Comparison of ENCODE assay signal across 9 mouse cellular contexts in the genomic region with DNA sequence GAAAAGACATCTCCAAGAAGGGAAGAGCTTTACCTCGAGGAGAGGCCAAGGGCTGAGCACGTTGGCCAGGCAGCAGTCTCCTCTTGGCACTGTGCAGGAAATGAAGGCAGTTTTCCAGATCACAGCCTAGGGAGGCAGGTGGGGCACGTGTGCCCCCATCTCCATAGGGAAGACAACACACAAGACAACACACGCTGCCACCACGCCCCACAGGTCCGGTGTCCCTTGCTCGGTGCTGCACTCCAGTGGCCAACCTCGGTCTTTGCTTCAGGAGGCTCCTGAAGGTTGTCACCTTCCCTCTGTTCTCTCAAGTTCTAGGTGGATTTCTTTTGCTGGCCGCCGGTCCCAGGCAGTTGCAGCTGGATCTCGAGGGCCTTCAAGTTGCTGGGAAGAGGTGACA. TPM values are rescaled to one million over a fixed set of nuclear protein-coding genes. Genes with fewer than 3 reads are reported as not detected.
DNase-seq lines count a peak whose midpoint lies in the region; ATAC-seq lines count a peak whose summit lies in the region.
"Had no signal": no experiment of that assay in that cellular context is flagged by ENCODE, and none has a peak within 500 bp of the region (broad histone marks: within the 10 kb centered on the region; RNA-seq: fewer than 3 reads in every experiment).

TSS of gene Ect2l (minus strand) at position 165 of the 400 bp plus-strand sequence.

- H3K4me3 ChIP-seq in intestine, embryonic 16.5 days (ENCODE audit: low read length): no peak within 1 kb of the TSS
- no peak within 1 kb of the TSS for H3K4me3 ChIP-seq in lung, embryonic 15.5 days
- H3K4me3 ChIP-seq: stomach, embryonic 15.5 days had no signal

- H3K9ac ChIP-seq in intestine, embryonic 16.5 days (ENCODE audit: low read depth, low read length): no peak within 1 kb of the TSS
- no peak within 1 kb of the TSS for H3K9ac ChIP-seq in lung, embryonic 15.5 days
- H3K9ac ChIP-seq: stomach, embryonic 15.5 days had no signal

- DNase-seq in ovary, postnatal 36 days (ENCODE audit: low spot score): peak; percentile 36
- DNase-seq in ovary, postnatal 10 days (ENCODE audit: low spot score): no peak
- peak; percentile 65 for DNase-seq in adrenal gland, postnatal 14 days
- DNase-seq in gastrocnemius, postnatal 10 days: peak; percentile 25
- peak; percentile 16 for DNase-seq in retina, embryonic 14.5 days (ENCODE audit: low spot score)
- no peak for DNase-seq in spleen, adult 18-20 months

- H3K4me2 ChIP-seq in intestine, embryonic 16.5 days (ENCODE audit: low read depth, low read length): 0 out of 2 replicates have a peak within 1 kb of the TSS, but pooled peaks have one; percentile 13
- peak within 1 kb of the TSS; percentile 35 for H3K4me2 ChIP-seq in lung, embryonic 15.5 days
- H3K4me2 ChIP-seq: stomach, embryonic 15.5 days had no signal

- peaks cover 7% of the 10 kb centered on the region; the same call in 1 of the 2 replicates for H3K4me1 ChIP-seq in intestine, embryonic 16.5 days (ENCODE audit: control insufficient read depth, insufficient read depth, low read length)
- H3K4me1 ChIP-seq in lung, embryonic 15.5 days: peaks cover 4% of the 10 kb centered on the region

- no peak within 1 kb of the TSS for H3K27ac ChIP-seq in intestine, embryonic 16.5 days (ENCODE audit: low read length)
- no peak within 1 kb of the TSS for H3K27ac ChIP-seq in lung, embryonic 15.5 days
- H3K27ac ChIP-seq: stomach, embryonic 15.5 days had no signal

- H3K36me3 ChIP-seq in intestine, embryonic 16.5 days (ENCODE audit: control insufficient read depth, insufficient read depth, low read length): no peaks in the 10 kb centered on the region
- no peaks in the 10 kb centered on the region for H3K36me3 ChIP-seq in lung, embryonic 15.5 days
- H3K36me3 ChIP-seq: stomach, embryonic 15.5 days had no signal

- WGBS in intestine, embryonic 16.5 days: 7% methylated on average over 11 of the region's 11 CpGs
- 7% methylated on average over 11 of the region's 11 CpGs for WGBS in lung, embryonic 15.5 days

- peak; percentile 71 for ATAC-seq in intestine, embryonic 16.5 days
- peak; percentile 63; the same call in 1 of the 2 replicates for ATAC-seq in lung, embryonic 15.5 days (ENCODE audit: borderline replicate concordance, extremely low read depth, low FRiP score, low TSS enrichment)

- no peaks in the 10 kb centered on the region for H3K9me3 ChIP-seq in intestine, embryonic 16.5 days (ENCODE audit: control insufficient read depth, low read length)
- H3K9me3 ChIP-seq in lung, embryonic 15.5 days: no peaks in the 10 kb centered on the region
- H3K9me3 ChIP-seq: stomach, embryonic 15.5 days had no signal

- no peaks in the 10 kb centered on the region for H3K27me3 ChIP-seq in intestine, embryonic 16.5 days (replicated peaks; ENCODE audit: control insufficient read depth, insufficient read depth, low read length)
- no peaks in the 10 kb centered on the region for H3K27me3 ChIP-seq in lung, embryonic 15.5 days
- H3K27me3 ChIP-seq: stomach, embryonic 15.5 days had no signal

RNA-seq across cellular contexts. Expression of gene Ect2l, which starts in this region (rescaled TPM):
- not detected in 2 replicates for total RNA-seq in adrenal gland, postnatal 14 days (2021)
- under 1 TPM; 0.34 to 0.49 TPM for total RNA-seq in gastrocnemius, postnatal 10 days (2021)
- polyA plus RNA-seq in intestine, embryonic 16.5 days (2015; fragmentation: Nextera tagmentation; extraction: Ambion mirVana): 0.21 TPM in 1 of 2 replicates, not detected in the other
- polyA plus RNA-seq in lung, embryonic 15.5 days (2015; fragmentation: Nextera tagmentation; extraction: Ambion mirVana): 0.39 and 0.55 TPM in 2 replicates

Comparison
In these comparisons a context has a peak if more than half of its experiments do, and no peak if none do; other contexts are left out.
1. DNase-seq: peak in ovary, postnatal 36 days (single experiment) and retina, embryonic 14.5 days (single experiment); none in ovary, postnatal 10 days (single experiment) and spleen, adult 18-20 months (0 of 2).
2. Peak in DNase-seq in adrenal gland, postnatal 14 days; RNA of the gene not detected or under 1 TPM.
3. Peak in DNase-seq in gastrocnemius, postnatal 10 days; RNA of the gene not detected or under 1 TPM.
4. Peak in ATAC-seq and H3K4me2 ChIP-seq in intestine, embryonic 16.5 days; RNA of the gene not detected or under 1 TPM.
5. Peak in ATAC-seq and H3K4me2 ChIP-seq in lung, embryonic 15.5 days; RNA of the gene not detected or under 1 TPM.